Mouse (Mus musculus): ENCODE measurements around the gene Smok2a. TPM values are rescaled to one million over a fixed set of nuclear protein-coding genes. Genes with fewer than 3 reads are reported as not detected.
"Not testable (repeated sequence)": the region's sequence is repeated elsewhere in the genome, so short reads cannot be mapped to it uniquely, and the experiment has no call there.

Gene Smok2a
- not detected for total RNA-seq (2021)
- long read RNA-seq, experiment 1 = 0 reads
- long read RNA-seq, experiment 2 = 0 reads

GRCm38 (mm10) chr17:13220888-13221287, at the start of gene Smok2a:
Gene Smok2a, plus strand, starts transcription at chr17:13221188.
- no peak for TF ChIP-seq CTCF (IDR thresholded peaks at IDR 0.05)
- intact Hi-C loops (cut with DNase I) = no loop called here
- Histone ChIP-seq H3K27ac (no peak within 1 kb of the TSS), H3K4me3 (no peak within 1 kb of the TSS)
- DNase-seq (ENCODE audit: extremely low spot score in 1 of 2, low spot score in 2 of 2) = no peak

DNA sequence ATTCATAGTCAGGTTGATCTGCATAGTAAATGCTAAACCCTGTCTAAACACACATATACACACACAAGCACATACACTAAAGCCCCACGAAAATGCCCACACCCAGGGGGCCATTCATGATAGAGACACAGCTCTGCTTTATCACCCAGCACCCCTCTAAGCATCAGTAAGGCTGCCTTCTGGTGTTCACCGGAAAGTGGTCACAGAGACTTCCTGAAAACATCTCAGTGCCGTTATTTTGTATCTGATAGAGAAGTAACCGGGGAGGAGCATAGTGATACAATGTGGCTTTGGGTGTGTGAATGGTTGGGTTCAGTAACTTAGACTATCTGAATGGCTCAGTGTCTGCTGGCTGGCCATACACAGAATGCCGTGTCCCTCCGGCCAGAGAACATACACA, 47.4 kb upstream of the Smok2a start:
- H3K4me3 ChIP-seq; intact Hi-C loops (cut with DNase I); DNase-seq (ENCODE audit: extremely low spot score in 1 of 2, low spot score in 2 of 2); H3K27ac ChIP-seq: not testable (repeated sequence)

DNA sequence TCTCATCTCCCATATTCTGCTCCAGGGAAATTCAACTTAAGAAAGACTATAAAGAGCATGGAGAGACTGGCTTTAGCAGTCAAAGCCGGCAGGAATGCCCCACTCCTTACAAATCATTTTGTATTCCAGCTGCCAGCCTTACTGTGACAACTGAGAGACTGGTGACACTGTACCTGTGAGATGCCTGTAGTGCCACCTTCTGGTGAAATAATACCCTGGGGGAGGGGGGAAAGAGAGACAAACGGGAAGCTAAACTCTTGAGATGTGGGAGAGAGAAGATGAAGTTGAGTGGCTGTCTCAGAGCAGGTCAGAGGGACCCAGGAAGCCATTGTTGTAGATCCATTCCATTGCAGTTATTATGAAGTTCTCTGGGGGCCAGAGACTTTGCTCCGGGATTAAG, 47.0 kb upstream of the Smok2a start:
- H3K27ac ChIP-seq; intact Hi-C loops (cut with DNase I); H3K4me3 ChIP-seq; DNase-seq (ENCODE audit: extremely low spot score in 1 of 2, low spot score in 2 of 2): not testable (repeated sequence)

- DNase-seq (ENCODE audit: extremely low spot score in 1 of 2, low spot score in 2 of 2); H3K4me3 ChIP-seq; intact Hi-C loops (cut with DNase I); H3K27ac ChIP-seq: not testable (repeated sequence)
Observed at GRCm38 (mm10) chr17:13175609-13176008, 45.4 kb upstream of the Smok2a start.

- DNase-seq (ENCODE audit: extremely low spot score in 1 of 2, low spot score in 2 of 2); intact Hi-C loops (cut with DNase I); H3K27ac ChIP-seq; H3K4me3 ChIP-seq: not testable (repeated sequence)
Observed at GRCm38 (mm10) chr17:13177796-13178195, 43.2 kb upstream of the Smok2a start.

DNA sequence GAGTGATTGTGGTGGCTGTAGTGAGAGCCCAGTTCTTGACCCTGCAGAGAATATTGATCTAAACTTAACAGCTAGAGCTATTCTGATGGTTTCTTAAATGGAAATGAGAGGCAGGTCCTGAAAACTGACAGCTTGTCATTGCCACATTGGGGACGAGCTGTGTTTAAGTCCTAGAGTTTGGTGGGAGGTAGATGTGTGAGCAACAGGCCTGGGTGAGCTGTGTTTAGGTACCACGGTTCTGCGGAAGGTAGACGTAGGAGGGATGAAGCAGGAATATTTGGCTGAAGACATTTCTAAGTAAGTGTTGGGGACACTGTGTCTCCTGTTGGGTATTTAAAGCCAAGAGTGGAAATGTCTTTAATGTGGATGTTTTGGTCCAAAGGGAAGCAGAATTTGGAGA, 42.0 kb upstream of the Smok2a start:
- H3K4me3 ChIP-seq; intact Hi-C loops (cut with DNase I); H3K27ac ChIP-seq; DNase-seq (ENCODE audit: extremely low spot score in 1 of 2, low spot score in 2 of 2): not testable (repeated sequence)

GRCm38 (mm10) chr17:13180491-13180890, 40.5 kb upstream of the Smok2a start:
- H3K27ac ChIP-seq; DNase-seq (ENCODE audit: extremely low spot score in 1 of 2, low spot score in 2 of 2); H3K4me3 ChIP-seq; intact Hi-C loops (cut with DNase I): not testable (repeated sequence)

DNA sequence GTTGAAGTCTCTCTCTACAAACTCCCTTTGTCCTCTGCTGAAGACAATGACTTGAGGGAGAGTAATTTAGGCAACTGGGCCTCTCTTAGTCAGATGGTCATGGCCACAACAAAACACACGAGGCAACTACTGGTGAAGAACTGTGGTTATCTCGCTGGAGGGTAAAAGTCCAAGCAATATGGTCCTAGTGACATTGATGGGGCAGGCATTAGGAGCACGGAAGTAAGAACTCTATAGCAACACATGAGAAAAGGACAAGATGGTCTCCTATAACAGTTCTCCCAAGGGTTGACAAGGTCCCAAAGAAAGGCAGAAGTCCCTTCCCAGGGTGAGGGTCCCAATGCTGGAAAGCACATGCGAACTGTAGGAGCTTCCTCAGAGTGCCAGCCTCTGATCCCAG, 38.3 kb upstream of the Smok2a start:
- intact Hi-C loops (cut with DNase I); H3K4me3 ChIP-seq: not testable (repeated sequence)

GRCm38 (mm10) chr17:13184514-13184913, 36.5 kb upstream of the Smok2a start:
- DNase-seq (ENCODE audit: extremely low spot score in 1 of 2, low spot score in 2 of 2) = not testable (repeated sequence)

More for the DNA sequence above, 38.3 kb upstream of the Smok2a start:
- DNase-seq (ENCODE audit: extremely low spot score in 1 of 2, low spot score in 2 of 2); H3K27ac ChIP-seq: not testable (repeated sequence)

GRCm38 (mm10) chr17:13186541-13186940, 34.4 kb upstream of the Smok2a start:
- H3K27ac ChIP-seq; H3K4me3 ChIP-seq; intact Hi-C loops (cut with DNase I); DNase-seq (ENCODE audit: extremely low spot score in 1 of 2, low spot score in 2 of 2): not testable (repeated sequence)

More at GRCm38 (mm10) chr17:13184514-13184913, 36.5 kb upstream of the Smok2a start:
- H3K27ac ChIP-seq; H3K4me3 ChIP-seq; intact Hi-C loops (cut with DNase I): not testable (repeated sequence)

DNA sequence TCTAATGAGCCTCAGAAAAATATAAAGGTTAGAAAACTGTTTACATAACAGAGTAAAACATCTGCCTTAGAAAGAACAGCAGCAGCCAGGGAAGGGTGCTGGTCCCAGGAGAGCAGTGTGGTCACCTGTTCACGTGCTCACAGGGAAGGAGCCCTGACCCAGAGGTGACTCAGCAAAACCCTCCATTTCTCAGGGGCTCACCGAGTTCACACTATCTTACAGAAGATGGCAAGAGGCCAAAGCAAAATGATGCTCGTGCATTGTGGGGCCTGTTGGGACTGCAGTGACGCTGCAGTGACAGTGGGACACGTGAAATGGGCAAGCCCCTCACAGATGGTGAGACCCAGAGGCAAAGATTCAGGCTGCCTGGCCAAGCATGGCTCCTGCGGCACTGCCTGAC, 33.4 kb upstream of the Smok2a start:
- intact Hi-C loops (cut with DNase I); H3K4me3 ChIP-seq: not testable (repeated sequence)
- H3K27ac ChIP-seq = peak overlapping the region; percentile 59
- peak in 1 of 2 experiments; percentile 32 for DNase-seq (ENCODE audit: extremely low spot score in 1 of 2, low spot score in 2 of 2)

DNA sequence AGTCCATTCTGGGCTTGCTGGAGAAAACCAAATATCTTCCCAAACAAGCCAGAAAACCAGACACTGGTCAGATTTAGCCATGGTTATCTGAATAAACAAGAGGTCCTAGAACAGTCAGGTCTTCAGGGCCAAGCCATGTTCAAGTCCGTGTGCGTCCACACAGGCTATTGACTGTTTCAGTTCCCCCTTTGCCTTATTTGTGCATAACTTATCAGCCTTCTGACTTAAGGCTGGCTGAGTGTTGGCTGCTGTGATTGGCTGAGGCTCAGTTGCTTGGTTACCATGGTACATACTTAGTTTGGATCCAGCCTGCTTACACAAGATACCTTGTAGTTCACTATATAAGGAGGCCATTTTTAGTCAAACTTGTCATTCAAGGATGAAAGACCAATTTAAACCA, 32.1 kb upstream of the Smok2a start:
- DNase-seq (ENCODE audit: extremely low spot score in 1 of 2, low spot score in 2 of 2); H3K4me3 ChIP-seq; intact Hi-C loops (cut with DNase I); H3K27ac ChIP-seq: not testable (repeated sequence)

- intact Hi-C loops (cut with DNase I); H3K4me3 ChIP-seq; DNase-seq (ENCODE audit: extremely low spot score in 1 of 2, low spot score in 2 of 2); H3K27ac ChIP-seq: not testable (repeated sequence)
Observed at GRCm38 (mm10) chr17:13190836-13191583, 30.0 kb upstream of the Smok2a start.

GRCm38 (mm10) chr17:13196486-13196885, 24.5 kb upstream of the Smok2a start:
- DNase-seq (ENCODE audit: extremely low spot score in 1 of 2, low spot score in 2 of 2); H3K4me3 ChIP-seq; H3K27ac ChIP-seq; intact Hi-C loops (cut with DNase I): not testable (repeated sequence)

DNA sequence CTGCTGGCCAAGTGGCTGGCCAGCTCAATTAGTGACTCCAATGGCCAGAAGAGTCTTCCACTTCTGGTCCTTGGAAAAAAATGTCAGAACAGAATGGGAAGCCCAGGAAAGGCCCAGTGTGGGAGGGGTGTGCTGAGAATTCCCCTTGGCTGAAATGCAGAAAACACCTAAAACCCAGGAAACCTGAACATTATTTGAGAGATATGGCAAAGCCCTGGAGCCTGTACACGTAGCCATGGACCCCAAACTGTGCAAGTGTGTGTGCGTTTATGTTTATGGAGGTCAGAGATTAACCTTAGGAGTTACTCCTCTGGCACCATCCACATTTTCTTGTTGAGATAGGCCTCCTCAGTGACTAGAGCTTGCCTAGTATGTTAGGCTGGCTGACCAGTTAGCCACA, 22.2 kb upstream of the Smok2a start:
- H3K27ac ChIP-seq; H3K4me3 ChIP-seq; intact Hi-C loops (cut with DNase I); DNase-seq (ENCODE audit: extremely low spot score in 1 of 2, low spot score in 2 of 2): not testable (repeated sequence)

DNA sequence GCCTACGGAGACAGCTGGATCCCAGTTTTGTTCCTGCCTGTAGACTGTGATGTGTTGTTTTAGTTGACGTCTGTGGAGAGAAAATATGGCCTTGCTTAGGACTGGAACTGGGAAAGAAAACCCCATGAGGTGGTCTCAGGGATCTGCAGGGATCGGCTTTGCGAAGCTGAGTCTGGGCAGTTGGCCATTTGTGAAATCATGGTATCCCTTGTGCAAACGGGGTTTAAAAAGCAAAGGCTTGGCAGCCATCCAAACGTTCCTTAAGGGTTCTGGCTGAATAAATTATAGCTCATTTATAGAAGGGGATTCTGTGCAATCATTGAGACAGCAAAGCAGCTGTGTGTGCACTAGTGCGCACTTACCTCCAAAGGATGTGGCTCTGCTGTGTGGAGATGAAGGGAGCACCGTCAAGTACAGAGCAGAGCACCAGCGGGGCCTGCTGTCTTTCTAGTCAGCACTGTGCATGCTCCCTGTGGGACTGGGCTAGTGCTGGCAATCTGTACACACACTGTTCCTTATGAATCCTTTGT, 21.0 kb upstream of the Smok2a start:
- intact Hi-C loops (cut with DNase I); H3K4me3 ChIP-seq; DNase-seq (ENCODE audit: extremely low spot score in 1 of 2, low spot score in 2 of 2): not testable (repeated sequence)

DNA sequence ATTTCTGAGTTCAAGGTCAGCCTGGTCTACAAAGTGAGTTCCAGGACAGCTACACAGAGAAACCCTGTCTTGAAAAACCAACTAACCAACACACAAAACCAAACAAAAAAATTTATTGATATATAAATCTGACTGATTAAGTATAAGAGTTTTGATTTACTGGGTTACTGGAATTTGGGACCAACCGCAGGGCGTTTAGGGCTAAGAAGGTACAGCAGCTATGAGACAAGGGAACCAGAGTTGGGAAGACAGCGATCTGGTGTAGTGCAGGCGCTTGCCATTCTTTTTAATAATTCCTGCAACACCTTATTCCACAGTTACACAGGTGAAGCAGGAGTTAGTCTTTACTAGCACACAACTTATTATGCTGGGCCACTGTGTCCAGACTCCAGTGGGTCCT, 19.4 kb upstream of the Smok2a start:
- intact Hi-C loops (cut with DNase I); H3K27ac ChIP-seq; H3K4me3 ChIP-seq; DNase-seq (ENCODE audit: extremely low spot score in 1 of 2, low spot score in 2 of 2): not testable (repeated sequence)

More for the DNA sequence above, 21.0 kb upstream of the Smok2a start:
- H3K27ac ChIP-seq = not testable (repeated sequence)

All from left cerebral cortex, adult 2 months (tissue).